Mouse (Mus musculus) adrenal gland, adult 8-10 months (tissue): Measurements from ENCODE around the gene Itih2. TPM values are rescaled to one million over a fixed set of nuclear protein-coding genes. Genes with fewer than 3 reads are reported as not detected.

Source experiments
- DNase-seq: peaks from one replicate; pipeline ENCODE4 v3.0.0; 2022
- total RNA-seq, 4 experiments: library from RNA; stranded (reverse); gene quantifications; 2 replicates each; pipeline ENCODE4 v1.2.4; 2022

The Itih2 gene
- total RNA-seq, 4 experiments from 2014 or later = 9.3 to 11.1 (median 10.1) TPM

DNA sequence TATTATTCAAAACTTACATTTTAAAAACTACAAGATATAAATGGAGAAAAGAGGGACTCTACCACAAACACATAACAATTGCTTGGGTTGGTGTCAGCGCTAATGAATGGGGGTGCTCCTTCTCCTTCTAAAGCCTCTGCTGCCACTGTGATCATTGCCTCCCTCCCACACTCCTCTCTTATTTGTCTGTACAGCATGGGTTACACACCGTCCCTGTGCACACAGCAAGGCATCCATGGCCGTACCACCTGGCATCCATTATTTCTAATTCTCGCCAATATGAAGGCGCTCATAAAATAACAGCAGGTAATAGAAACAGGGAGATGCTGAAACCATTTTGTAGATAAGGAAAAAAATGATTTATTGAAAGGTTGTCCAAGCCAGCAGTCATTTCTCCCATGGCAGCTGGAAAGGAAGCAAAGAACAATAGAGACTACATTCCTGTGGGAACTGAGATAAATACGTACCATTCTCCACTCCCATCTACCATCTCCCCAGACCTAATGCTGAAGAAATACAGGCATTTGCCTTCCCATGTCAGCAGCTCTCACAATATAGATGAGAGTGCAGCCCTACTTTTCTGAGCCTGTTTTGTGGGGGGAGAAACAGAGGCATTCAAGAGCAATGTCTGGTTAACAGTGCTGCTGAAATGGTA is 22.5 kb downstream of the Itih2 start:
- no peak for DNase-seq

DNA sequence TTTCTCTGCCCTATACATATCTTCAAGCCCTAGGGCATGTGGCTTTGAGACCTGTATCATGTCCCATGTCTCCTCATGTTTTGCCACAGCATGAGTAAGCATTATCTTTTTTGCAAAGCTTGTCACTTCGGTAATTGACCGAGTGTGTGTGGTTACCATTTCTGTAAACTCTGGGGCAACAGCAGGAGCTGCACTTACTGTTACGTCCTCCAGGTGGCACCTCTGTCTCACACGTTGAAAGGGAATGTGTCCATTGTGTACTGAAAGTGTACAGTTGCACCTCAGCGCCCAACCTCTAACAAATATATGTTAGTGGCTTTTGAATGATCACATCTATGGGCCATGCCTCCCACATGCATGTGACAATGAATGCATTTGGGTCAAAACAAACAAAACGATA is 30.0 kb downstream of the Itih2 start:
- no peak for DNase-seq

DNA sequence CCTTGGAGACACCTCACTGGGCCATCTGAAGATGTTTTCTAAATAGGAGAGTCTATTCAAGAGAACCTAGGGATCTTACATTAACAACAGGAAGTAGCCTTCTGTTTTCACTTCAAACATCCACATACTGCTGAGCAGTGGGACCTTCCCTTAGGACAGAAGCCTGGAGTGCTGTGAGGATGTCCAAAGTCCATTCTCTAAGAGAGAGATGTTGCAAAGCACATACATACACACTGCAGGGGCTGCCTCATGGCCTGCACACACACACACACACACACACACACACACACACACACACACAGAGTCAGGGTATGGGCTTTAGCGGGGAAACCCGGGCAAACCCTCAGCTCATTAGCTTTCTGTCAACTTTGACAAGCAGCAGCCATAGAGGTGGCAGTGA is 30.7 kb downstream of the Itih2 start:
- no peak for DNase-seq

DNA sequence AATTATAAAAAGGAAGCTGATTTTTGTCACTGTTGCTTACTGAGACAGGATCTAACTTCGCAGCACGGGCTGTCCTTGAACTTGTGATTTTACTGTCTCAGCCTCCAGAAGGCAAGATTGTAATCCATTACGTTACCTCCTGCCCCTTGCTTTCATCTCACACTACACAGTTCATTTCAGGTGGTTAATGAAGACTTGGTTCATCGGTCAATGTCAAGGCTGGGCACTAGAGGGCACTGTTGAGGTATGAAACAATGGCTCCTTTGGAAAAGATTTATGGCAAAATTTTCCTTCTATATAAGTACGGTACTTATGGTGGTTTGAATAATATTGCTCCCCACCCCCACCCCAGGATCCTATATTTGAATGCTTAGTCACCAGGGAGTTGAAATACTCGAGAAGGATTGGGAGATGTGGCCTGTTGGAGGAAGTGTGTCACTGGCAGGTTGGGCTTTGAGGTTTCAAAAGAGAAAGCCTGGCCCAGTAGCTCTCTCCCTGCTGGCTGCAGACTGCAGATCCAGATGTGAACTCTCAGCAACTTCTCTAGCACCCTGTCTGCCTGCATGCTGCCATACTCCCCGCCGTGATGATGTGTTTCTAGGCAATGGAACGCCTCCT is 32.5 kb downstream of the Itih2 start:
- DNase-seq = no peak

DNA sequence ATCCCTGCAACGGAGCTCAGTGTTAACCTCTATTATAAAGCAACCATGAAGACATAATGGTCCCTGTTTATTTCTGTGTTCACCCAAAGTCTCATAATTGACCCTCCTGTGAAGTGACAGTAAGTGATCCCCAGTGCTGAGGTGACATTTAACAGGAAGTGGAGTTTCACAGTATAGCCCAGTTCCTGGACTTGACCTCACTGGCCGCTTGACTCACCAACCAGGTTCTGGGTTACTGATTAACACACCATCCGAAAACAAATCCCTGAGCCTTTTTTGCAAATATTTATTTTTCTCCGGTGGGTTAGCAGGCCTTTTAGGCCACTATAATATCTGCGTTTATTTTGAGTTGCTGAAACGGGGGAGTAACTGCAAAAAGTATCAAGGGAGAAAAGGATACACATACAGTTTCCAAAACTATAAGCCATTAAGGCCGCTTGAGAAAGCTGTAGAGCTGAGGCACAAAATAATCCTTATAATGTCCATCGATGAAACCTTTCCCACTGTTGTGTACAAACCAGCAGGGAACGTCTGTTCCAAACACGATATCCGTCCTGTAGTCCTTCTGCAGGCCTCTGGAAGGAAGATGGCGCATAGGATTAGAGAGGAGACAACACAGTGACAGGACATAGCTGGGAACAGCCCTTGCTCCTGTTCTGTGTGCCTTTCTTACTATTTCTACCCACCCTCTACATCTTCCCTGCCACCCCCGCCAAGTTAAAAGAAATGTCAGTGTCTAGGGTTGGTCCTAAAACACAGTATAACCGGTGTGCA is 36.7 kb downstream of the Itih2 start:
- no peak for DNase-seq

DNA sequence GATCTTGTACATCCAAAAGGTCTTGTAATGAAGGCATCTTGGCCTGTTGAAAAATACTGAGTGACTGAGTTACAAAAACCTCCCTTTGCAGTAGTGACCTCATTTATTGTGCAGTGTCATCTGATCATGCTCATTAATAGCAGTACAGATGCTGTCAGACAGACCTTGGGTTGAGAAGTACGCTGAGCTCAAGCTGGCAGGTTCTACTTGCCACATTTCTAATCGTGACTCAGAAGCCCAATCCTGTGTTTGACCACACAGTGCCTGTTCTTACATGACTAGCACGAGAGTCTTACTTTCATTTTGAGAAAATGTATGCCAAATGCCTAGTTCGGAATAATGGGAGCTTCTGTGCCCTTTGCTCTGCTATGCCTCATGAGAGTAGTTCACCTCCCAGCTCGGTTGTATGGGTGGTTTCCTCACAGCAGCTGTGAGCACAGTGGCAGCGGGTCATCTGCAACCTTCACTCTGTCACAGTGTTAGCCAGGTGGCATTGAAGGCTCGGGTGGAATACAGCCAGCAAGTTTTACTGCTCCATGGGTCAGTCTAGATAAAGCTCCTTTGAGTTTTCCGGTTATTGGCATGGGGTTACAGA is 43.8 kb downstream of the Itih2 start:
- DNase-seq = peak; percentile 47

DNA sequence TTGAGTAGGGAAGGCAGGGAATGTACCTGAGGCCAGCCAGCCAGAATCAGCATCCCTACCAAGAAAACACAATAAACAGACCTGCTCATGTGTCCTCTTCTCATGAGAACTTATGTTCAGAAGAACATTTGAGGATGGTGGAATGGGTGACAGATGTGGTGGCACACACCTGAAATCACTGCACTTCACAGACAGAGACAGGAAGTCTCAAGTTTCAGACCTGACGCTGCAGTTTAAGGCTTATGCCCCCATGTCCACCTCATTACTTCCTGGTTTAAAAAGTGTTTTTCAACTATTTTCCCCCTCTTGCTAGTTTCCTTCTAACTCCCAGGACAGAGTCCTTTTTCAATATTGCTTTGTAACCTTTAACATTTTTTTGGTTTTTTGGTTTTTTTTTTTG is 48.5 kb downstream of the Itih2 start:
- no peak for DNase-seq

DNA sequence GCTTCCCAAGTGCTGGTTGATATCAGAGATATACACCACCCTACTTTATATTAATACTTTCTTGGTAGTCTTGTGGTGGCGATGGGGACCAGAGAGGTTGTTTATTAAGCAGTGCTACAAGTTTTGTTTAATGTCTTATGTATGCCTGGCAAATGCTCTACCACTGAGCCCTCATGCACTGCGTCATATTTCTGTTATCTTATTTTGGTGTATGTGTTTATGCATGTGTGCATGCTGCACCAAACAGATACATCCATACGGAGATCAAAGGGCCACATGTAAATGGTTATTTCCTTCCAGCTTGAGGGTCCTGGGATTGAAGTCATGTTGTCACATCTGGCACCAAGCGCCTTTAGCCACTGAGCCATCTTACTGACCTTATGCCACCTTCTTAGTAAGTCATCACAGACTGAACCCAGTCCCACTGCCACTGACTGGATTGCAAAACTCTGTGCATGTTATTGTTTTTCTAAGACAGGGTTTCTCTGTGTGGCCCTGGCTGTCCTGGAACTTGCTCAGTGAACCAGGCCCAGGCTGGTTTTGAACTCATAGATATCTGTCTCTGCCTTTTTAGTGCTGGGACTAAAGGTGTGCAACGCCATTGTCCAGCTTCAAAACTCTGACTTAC is 49.6 kb downstream of the Itih2 start:
- no peak for DNase-seq

DNA sequence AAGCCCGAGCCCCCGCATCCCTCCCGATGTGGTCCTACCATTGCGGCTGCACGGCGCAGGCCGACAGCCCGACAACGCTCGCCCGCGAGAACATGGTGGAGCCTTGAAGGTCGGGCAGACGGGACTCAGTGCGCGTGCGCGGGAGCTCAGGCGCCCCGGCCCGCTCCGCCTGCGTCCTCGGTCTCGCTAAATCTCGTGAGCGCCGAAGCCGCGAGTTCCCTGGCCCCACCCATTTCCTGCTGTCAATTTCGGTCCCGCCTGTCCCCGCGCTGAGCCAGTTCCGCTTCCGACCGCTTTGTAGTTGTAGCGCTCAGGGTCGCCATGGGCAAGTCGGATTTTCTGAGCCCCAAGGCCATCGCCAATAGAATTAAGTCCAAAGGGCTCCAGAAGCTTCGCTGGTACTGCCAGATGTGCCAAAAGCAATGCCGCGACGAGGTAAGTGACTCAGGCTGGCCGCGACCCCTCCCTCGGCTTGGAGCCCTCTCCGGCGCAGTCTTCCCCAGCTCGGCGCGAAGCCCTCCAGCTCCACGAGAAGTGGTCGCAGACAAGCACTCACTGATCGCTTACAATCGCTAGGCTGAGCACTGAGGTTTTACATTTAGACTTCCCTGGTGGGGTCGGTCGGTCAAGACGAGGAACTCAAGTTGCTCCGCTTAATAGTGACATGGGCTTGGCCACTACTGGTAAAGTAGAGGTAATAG is 50.7 kb downstream of the Itih2 start, which contains the start of the genes Atp5c1 and Kin:
Gene Atp5c1 (minus strand): TSS at position 201 of the 701 bp plus-strand sequence.
Gene Kin (plus strand): TSS at position 284 of the 701 bp plus-strand sequence.
- DNase-seq = peak; percentile 96

DNA sequence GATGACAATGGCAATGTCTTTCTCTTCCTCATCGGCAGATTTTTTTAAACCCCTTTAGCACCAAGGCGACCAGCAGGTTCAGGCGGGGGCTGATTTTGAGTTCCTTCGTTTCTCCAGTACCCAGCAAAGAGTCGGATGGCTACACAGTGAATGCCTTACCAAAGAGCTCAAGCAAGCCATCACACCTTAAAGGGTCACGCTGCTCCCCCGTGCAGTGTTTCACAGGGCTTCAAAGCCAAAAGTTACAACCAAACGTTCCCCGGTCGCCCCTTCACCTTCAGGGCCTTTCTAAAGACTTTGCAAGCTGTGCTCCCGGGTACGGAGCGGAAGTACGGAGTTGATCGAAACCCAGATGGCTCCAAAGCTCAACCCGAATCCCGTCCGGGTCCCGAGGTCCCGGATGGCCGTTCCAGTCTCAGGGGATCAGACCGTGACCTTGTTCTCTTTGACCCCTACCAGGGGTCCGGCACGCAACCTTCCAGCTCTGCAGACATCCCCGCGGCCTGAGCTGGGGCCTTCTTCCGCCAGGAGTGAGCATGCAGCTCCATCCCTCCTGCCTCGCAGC is 51.4 kb downstream of the Itih2 start:
- DNase-seq = no peak

DNA sequence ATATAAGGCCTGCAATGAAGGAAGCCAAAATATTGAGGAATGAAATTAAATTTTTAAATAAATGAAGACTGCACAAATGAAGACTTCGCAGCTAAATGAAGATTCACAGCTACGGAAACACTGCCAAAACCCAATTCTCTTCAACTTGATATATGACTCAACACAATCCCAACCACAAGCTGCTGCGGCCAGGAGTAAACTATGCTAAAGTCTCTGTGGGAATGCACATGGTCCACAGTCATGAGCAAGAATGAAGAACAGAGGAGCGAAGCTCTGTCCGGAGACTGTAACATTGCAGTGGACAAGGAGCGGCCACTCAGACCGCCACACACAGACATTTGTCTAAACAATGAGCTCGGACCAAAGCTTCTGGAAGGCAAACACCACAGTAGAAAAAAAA is 54.5 kb downstream of the Itih2 start:
- DNase-seq = no peak

DNA sequence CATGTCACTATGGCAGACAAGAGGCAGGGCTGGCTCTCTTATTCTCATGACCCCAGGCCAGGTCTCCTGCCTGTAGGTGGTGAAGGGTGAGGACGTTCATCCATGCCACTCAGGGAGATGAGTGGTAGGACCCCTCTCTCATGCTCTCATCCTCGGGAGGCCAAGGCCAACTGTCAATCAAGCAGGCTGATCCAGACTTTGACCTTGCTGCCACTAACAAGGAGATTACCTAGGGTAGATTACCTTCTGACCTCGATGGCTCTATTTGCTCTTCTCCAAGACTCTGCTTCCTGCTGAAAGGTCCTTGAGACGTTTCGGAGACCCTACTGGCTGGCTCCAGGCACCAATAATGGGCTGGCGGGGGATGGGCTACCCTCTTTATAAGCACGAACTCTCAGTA is 56.7 kb downstream of the Itih2 start:
- DNase-seq = no peak

DNA sequence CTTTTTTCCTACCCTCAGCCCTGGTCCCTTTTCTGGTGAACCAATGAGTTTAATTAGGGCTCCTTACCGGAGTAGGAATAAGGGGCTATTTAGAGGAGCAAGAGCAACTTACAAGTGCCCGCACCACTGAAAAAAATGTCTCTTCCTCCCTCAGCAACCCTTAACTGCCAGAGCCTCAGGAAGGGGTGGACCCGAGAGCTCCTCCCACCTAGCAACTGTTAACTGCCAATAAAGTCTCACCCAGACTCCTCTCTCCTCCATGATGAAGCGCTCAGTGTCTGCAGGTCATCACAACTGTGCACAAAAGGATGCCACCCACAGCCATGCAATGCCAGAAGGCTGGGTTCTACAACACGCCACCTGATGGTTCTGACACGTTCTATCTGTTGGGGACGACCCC is 59.4 kb downstream of the Itih2 start:
- DNase-seq = no peak

DNA sequence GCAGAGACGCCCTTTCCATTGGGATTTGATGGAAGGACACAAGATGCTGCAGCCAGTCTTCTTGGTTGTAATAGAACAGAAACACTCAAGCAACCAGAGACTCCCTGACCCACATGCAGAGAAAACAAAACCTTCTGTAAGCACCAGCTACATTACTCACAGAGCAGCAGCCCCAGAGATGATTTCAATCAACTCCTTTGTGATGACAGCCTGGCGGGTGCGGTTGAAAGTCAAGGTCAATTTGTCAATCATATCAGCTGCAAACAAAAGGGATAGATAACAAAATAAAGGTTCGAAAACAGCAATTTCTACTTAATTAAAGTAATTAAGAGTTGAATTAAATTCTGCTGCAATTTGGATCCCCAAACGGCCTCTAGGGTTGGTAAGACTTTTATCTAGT is 72.4 kb downstream of the Itih2 start:
- peak; percentile 39 for DNase-seq

DNA sequence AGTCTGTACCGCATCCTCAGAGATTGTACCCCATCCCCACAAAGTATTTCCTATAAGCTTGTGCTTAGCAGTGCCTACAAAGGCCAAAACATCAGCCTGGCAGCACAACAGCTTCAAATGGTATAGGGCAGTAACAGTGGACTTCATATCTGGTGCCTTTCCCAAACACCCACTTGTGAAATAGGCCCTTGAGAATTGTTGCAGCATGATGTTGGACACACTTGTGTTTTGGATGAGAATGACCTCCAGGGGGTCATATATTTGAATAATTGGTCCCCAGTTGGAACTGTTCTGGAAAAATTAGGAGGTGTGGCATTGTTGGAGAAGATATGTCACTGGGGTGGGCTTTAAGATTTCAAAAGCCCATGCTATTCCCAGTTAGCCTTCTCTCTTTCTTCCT is 79.2 kb downstream of the Itih2 start:
- DNase-seq = no peak

DNA sequence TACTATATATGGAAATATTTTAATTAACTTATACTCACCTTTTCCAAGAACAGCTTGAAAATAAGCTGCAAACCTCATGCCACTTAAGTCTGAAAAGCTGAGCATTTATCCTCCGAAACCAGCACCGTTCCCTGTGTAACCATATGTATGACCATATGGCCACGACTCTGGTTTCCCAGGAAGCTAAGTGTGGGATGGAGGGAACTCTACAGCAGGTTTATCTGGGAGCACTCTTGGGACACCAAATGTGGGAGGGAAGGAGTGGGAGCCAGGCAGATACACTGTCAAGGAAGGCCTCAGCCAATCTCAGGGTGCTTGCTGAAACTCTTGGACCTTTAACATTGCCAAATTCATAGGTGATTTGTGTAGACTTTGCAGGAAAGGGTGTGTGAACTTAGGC is 80.3 kb downstream of the Itih2 start:
- no peak for DNase-seq

DNA sequence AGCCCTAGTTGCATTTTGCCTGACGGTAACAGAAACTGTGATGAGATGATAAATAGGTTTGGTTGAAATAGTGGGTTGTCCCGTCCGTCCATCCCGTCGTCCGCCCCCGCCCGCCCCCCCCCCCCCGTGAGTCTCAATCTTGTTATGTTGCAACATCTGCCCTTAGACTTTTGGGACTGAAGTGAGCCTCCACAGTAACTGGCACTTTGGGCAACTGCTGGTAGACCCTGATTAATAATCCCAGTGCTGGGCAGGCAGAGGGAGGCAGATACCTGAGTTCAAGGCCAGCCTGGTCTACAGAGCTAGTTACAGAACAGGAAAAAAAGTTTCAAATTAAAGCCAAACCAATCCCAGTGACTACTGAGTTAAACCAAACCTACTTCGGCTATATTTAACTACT is 81.7 kb downstream of the Itih2 start:
- no peak for DNase-seq

DNA sequence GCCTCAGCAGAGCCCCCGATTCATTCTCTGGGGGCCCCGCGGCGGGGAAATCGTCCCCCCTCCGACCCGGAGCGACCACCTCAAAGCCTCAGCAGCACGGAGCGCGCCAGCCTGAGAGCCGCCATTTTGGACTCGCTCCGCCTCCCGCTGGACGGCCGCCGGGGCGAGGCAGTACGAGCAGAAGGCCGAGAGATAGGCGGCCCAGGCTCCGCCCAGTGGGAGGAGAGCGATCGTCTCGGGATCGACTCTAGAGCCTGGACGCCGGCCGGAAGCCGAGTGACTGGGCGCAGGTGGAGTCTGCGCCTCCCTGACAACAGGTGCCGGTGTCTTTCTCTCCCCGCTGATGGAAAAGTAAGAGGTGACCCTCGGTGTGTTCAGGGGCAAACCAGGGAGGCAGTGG is 82.7 kb downstream of the Itih2 start, which contains the start of gene Taf3:
Gene Taf3 (minus strand): TSS at position 136 of the 400 bp plus-strand sequence.
- DNase-seq = peak; percentile 90

DNA sequence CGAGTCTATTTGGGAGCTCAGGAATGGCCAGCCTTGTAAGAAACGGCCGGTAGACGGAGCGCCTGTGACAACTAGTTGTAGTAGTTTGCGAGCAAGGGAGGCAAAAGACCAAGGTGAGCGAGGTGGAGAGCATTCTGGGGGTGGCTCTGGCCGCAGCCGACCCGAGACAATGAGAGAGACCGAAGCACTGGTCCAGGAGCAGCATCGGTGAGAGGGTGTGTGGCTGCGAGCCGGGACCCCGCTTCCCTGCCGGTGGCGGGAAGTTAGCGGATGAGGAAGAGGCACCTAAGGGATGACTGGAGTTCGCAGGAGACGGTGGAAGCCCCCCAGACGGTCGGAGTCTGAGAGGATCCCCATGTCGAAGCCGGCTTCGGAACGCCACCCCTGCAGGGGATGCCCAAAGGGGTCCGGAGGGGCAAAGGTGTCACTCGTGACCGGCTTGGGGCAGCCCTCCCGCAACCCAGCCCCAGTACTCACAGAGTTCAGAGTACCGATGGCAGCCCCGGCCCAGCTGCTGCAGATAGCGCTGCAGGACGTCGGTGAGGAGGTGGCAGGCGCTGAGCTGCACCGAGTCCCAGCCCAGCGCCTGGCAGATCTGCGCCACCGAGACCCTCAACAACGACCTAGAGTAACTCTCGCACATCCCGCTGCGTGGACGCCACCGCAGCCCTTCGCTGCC is 83.3 kb downstream of the Itih2 start:
- DNase-seq = peak; percentile 17
